ENCODE assay signal across 25 mouse cellular contexts in the genomic region with DNA sequence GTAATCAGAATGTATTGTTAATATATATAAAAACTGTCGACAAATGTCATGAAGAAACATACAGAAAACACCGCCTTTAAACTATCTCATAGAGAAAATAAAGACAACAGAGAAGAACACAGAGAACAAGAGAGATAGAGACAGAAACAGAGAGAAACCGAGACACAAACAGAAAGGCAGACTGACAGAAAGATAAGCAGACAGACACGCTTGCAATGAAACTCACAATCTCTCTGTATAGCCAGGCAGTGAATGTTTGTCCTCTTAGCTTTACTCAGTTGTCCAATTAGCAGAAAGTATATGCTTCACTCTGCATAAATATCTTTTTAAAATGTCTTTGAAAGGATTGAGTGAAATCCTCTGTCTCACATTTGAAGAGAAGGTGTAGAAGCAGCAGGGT.
DNase-seq lines count a peak whose midpoint lies in the region; ATAC-seq and TF ChIP-seq lines count a peak whose summit lies in the region.
"Had no signal": no experiment of that assay in that cellular context is flagged by ENCODE, and none has a peak within 500 bp of the region (broad histone marks: within the 10 kb centered on the region; RNA-seq: fewer than 3 reads in every experiment).

No protein-coding gene starts in this region.

- DNase-seq in midbrain, embryonic 11.5 days (ENCODE audit: low spot score, missing footprints), result peak; percentile 65
- no peak for DNase-seq in midbrain, embryonic 14.5 days
- DNase-seq in G1E (ENCODE audit: low spot score) (no peak), MEL (ENCODE audit: low read depth, low spot score) (peak; percentile 80), MEL-GATA-1-ER (ENCODE audit: extremely low read depth, low read depth) (peak; percentile 42), adipocyte (ENCODE audit: low spot score) (no peak)
- no peak for DNase-seq in kidney, postnatal 25 days
- DNase-seq: adrenal gland, adult 2 months; adrenal gland, adult 8-10 months; adrenal gland, postnatal 10 days; adrenal gland, postnatal 14 days; adrenal gland, postnatal 25 days; adrenal gland, postnatal 36 days; B cell, adult 2 months; cerebellum, adult 11 months; cerebellum, adult 11-12 months; cerebellum, adult 18-20 months; cerebellum, adult 2 months; cerebellum, adult 8-10 months; cerebellum, adult 9-10 months had no signal

- TF ChIP-seq POLR2A in MEL (IDR thresholded peaks at IDR 0.05; ENCODE audit: control insufficient read depth in 1 of 2, insufficient read depth in 1 of 2, low read depth in 1 of 2, low read length in 2 of 2, poor library complexity in 1 of 2), result no peak

- WGBS in midbrain, embryonic 11.5 days, result 90% methylated on average over 4 of the region's 4 CpGs
- WGBS in midbrain, embryonic 14.5 days, result 84% methylated on average over 4 of the region's 4 CpGs
- WGBS in forebrain, embryonic 16.5 days, result 85% methylated on average over 4 of the region's 4 CpGs

- no peak overlapping the region for H3K4me3 ChIP-seq in midbrain, embryonic 11.5 days (ENCODE audit: low read depth, low read length)
- H3K4me3 ChIP-seq in midbrain, embryonic 14.5 days (replicated peaks; ENCODE audit: low read depth, low read length), result no peak overlapping the region
- H3K4me3 ChIP-seq in G1E (ENCODE audit: low read depth, low read length) (peak overlapping the region; percentile 38; the same call in 1 of the 2 replicates), MEL (ENCODE audit: control insufficient read depth in 1 of 2, insufficient read depth in 1 of 2, low read depth in 2 of 2, low read length in 2 of 2) (peak overlapping the region; percentile 44 to 48)
- H3K4me3 ChIP-seq in forebrain, embryonic 16.5 days (replicated peaks; ENCODE audit: low read length), result no peak overlapping the region

- H3K9me3 ChIP-seq in midbrain, embryonic 11.5 days (ENCODE audit: control insufficient read depth, low read length), result no peaks in the 10 kb centered on the region
- H3K9me3 ChIP-seq in midbrain, embryonic 14.5 days (ENCODE audit: control insufficient read depth, low read length), result no peaks in the 10 kb centered on the region
- H3K9me3 ChIP-seq in G1E (replicated peaks), result no peaks in the 10 kb centered on the region
- no peaks in the 10 kb centered on the region for H3K9me3 ChIP-seq in MEL (replicated peaks; ENCODE audit: insufficient read depth, low read length)
- H3K9me3 ChIP-seq in forebrain, embryonic 16.5 days (ENCODE audit: control insufficient read depth, low read length), result no peaks in the 10 kb centered on the region

- peak in 1 of 2 experiments; percentile 44; a peak in 2 of 4 replicates for TF ChIP-seq EP300 in MEL (IDR thresholded peaks at IDR 0.05; ENCODE audit: low read depth in 1 of 2, low read length in 2 of 2)

- TF ChIP-seq CTCF in G1E (IDR thresholded peaks at IDR 0.05; ENCODE audit: low read depth, low read length), result no peak
- no peak for TF ChIP-seq CTCF in MEL (IDR thresholded peaks at IDR 0.05 in 2 of 3, conservative IDR thresholded peaks at IDR 0.05 in 1 of 3; ENCODE audit: control insufficient read depth in 1 of 3, insufficient read depth in 1 of 3, low read depth in 2 of 3, low read length in 3 of 3, poor library complexity in 1 of 3, severe bottlenecking in 1 of 3)

- no peak overlapping the region for H3K27ac ChIP-seq in midbrain, embryonic 11.5 days (ENCODE audit: low read depth, low read length)
- no peak overlapping the region for H3K27ac ChIP-seq in midbrain, embryonic 14.5 days (replicated peaks; ENCODE audit: low read depth, low read length)
- H3K27ac ChIP-seq in MEL (ENCODE audit: control insufficient read depth, low read depth, low read length), result peak overlapping the region; percentile 65
- no peak overlapping the region for H3K27ac ChIP-seq in forebrain, embryonic 16.5 days (ENCODE audit: low read length)

- no peaks in the 10 kb centered on the region for H3K79me2 ChIP-seq in MEL (ENCODE audit: control insufficient read depth, insufficient read depth, low read length, poor library complexity)

- no peak for ATAC-seq in midbrain, embryonic 11.5 days (ENCODE audit: low FRiP score)
- ATAC-seq in midbrain, embryonic 14.5 days (ENCODE audit: low FRiP score, low TSS enrichment), result no peak
- peak; percentile 77 for ATAC-seq in G1E (ENCODE audit: extremely low read depth, insufficient number of reproducible peaks, low FRiP score, poor library complexity, severe bottlenecking)
- ATAC-seq in forebrain, embryonic 16.5 days, result no peak
- ATAC-seq: activated CD4-positive, CD25-positive, alpha-beta regulatory T cell, adult 4 months; CD4-positive, CD25-positive, alpha-beta regulatory T cell, adult 4 months; Patski had no signal

- no peak overlapping the region for H3K9ac ChIP-seq in midbrain, embryonic 11.5 days (ENCODE audit: low read length)
- no peak overlapping the region for H3K9ac ChIP-seq in midbrain, embryonic 14.5 days (replicated peaks; ENCODE audit: low read length)
- peak overlapping the region; percentile 39 for H3K9ac ChIP-seq in MEL (ENCODE audit: control insufficient read depth, low read depth, low read length, poor library complexity, severe bottlenecking)
- no peak overlapping the region for H3K9ac ChIP-seq in forebrain, embryonic 16.5 days (replicated peaks; ENCODE audit: low read depth, low read length)

- no peaks in the 10 kb centered on the region for H3K4me1 ChIP-seq in midbrain, embryonic 11.5 days (ENCODE audit: control insufficient read depth, insufficient read depth, low read length)
- H3K4me1 ChIP-seq in midbrain, embryonic 14.5 days (ENCODE audit: control insufficient read depth, insufficient read depth, low read length), result no peaks in the 10 kb centered on the region
- peaks cover 5% of the 10 kb centered on the region for H3K4me1 ChIP-seq in G1E (ENCODE audit: insufficient read depth, low read depth, low read length)
- peaks cover 0 to 3% of the 10 kb centered on the region in 2 experiments; a peak in 1 of 4 replicates for H3K4me1 ChIP-seq in MEL (ENCODE audit: control insufficient read depth in 1 of 2, insufficient read depth in 2 of 2, low read length in 2 of 2)
- H3K4me1 ChIP-seq in forebrain, embryonic 16.5 days (replicated peaks; ENCODE audit: control insufficient read depth, insufficient read depth, low read length), result no peaks in the 10 kb centered on the region

- H3K36me3 ChIP-seq in midbrain, embryonic 11.5 days (ENCODE audit: control insufficient read depth, insufficient read depth, low read length), result no peaks in the 10 kb centered on the region
- no peaks in the 10 kb centered on the region for H3K36me3 ChIP-seq in midbrain, embryonic 14.5 days (ENCODE audit: control insufficient read depth, insufficient read depth, low read length)
- H3K36me3 ChIP-seq in G1E (replicated peaks) (no peaks in the 10 kb centered on the region), MEL (ENCODE audit: control insufficient read depth in 1 of 2, insufficient read depth in 2 of 2, low read length in 2 of 2) (peaks cover 0 to 12% of the 10 kb centered on the region in 2 experiments; a peak in 2 of 4 replicates)
- H3K36me3 ChIP-seq in forebrain, embryonic 16.5 days (ENCODE audit: control insufficient read depth, insufficient read depth), result no peaks in the 10 kb centered on the region

- no peak for TF ChIP-seq RAD21 in MEL (IDR thresholded peaks at IDR 0.05; ENCODE audit: low read depth, low read length)

- no peak overlapping the region for H3K4me2 ChIP-seq in midbrain, embryonic 11.5 days
- no peak overlapping the region for H3K4me2 ChIP-seq in midbrain, embryonic 14.5 days (ENCODE audit: low read length)
- no peak overlapping the region for H3K4me2 ChIP-seq in forebrain, embryonic 16.5 days (ENCODE audit: low read length)

- H3K27me3 ChIP-seq in midbrain, embryonic 11.5 days (ENCODE audit: control insufficient read depth, insufficient read depth, low read length), result no peaks in the 10 kb centered on the region
- no peaks in the 10 kb centered on the region for H3K27me3 ChIP-seq in midbrain, embryonic 14.5 days (ENCODE audit: control insufficient read depth, insufficient read depth, low read length)
- H3K27me3 ChIP-seq in G1E (ENCODE audit: insufficient read depth, low read length) (no peaks in the 10 kb centered on the region), MEL (ENCODE audit: control insufficient read depth in 1 of 2, insufficient read depth in 2 of 2, low read length in 2 of 2) (no peaks in the 10 kb centered on the region)
- no peaks in the 10 kb centered on the region for H3K27me3 ChIP-seq in forebrain, embryonic 16.5 days (replicated peaks; ENCODE audit: control insufficient read depth, insufficient read depth, low read length)
- H3K27me3 ChIP-seq: CH12.LX, Patski had no signal

TF ChIP-seq in MEL, 35 proteins besides CTCF, POLR2A, EP300 and RAD21:
- no peak for TF ChIP-seq RCOR1 (IDR thresholded peaks at IDR 0.05; ENCODE audit: low read depth, low read length)
- TF ChIP-seq MYC (IDR thresholded peaks at IDR 0.05; ENCODE audit: low read depth, low read length), result peak; percentile 17; the same call in 1 of the 2 replicates
- TF ChIP-seq CHD1 (IDR thresholded peaks at IDR 0.05; ENCODE audit: low read depth, low read length), result no peak
- peak; percentile 72 for TF ChIP-seq GATA1 (IDR thresholded peaks at IDR 0.05; ENCODE audit: low read depth, low read length)
- no peak for TF ChIP-seq UBTF (IDR thresholded peaks at IDR 0.05; ENCODE audit: borderline replicate concordance, insufficient read depth, low read depth, low read length)
- no peak; the same call in 1 of the 2 replicates for TF ChIP-seq ETS1 (IDR thresholded peaks at IDR 0.05; ENCODE audit: low read depth, low read length)
- 0 out of 2 replicates have a peak, but pooled peaks have one; percentile 34 for TF ChIP-seq TCF12 (IDR thresholded peaks at IDR 0.05; ENCODE audit: low read depth, low read length)
- no peak for TF ChIP-seq MAZ (IDR thresholded peaks at IDR 0.05; ENCODE audit: low read depth, low read length)
- no peak for TF ChIP-seq MEF2A (IDR thresholded peaks at IDR 0.05; ENCODE audit: extremely low read depth, insufficient replicate concordance, low read depth, low read length, poor library complexity, severe bottlenecking)
- TF ChIP-seq USF1 (IDR thresholded peaks at IDR 0.05; ENCODE audit: low read depth, low read length), result no peak
- TF ChIP-seq ELF1 (IDR thresholded peaks at IDR 0.05; ENCODE audit: low read depth, low read length), result no peak
- no peak for TF ChIP-seq TBP (IDR thresholded peaks at IDR 0.05; ENCODE audit: low read depth, low read length)

Comparison
In these comparisons a context has a peak if more than half of its experiments do, and no peak if none do; other contexts are left out.
1. DNase-seq: peak in midbrain, embryonic 11.5 days (single experiment), MEL (single experiment) and MEL-GATA-1-ER (single experiment); none in midbrain, embryonic 14.5 days (single experiment), G1E (single experiment), adipocyte (single experiment) and kidney, postnatal 25 days (0 of 2).
2. H3K4me3 ChIP-seq: peak in G1E (single experiment) and MEL (2 of 2); none in midbrain, embryonic 11.5 days (single experiment), midbrain, embryonic 14.5 days (single experiment) and forebrain, embryonic 16.5 days (single experiment).